Mouse (Mus musculus): ENCODE measurements around the gene Noxo1.

- TF ChIP-seq CTCF (IDR thresholded peaks at IDR 0.05; ENCODE audit: extremely low read depth, insufficient read depth, low read length), result no peak
- no peak for TF ChIP-seq POLR2A (IDR thresholded peaks at IDR 0.05; ENCODE audit: extremely low read depth, insufficient read depth, low read length)
These were observed 39.4 kb downstream of the Noxo1 start for GRCm38 (mm10) chr17:24735446-24735845.
